Mouse (Mus musculus): ENCODE measurements around the gene Gtf3c6. TPM values are rescaled to one million over a fixed set of nuclear protein-coding genes. Genes with fewer than 3 reads are reported as not detected.

Gtf3c6 gene
- total RNA-seq (2021) (10 to 100 TPM; 39.4 to 46.8 TPM), polyA plus RNA-seq (2012; rRNA removed) (3.6 and 4.0 TPM in 2 replicates)
- long read RNA-seq, transcript Gtf3c6-206 (6 exons, 2,526 nt), result major isoform, 17 of 26 reads
- long read RNA-seq, transcript Gtf3c6-201 (6 exons, 887 nt), result minor isoform, 5 of 26 reads
- long read RNA-seq, partial matches to known transcripts, result 0 of 26 reads
- long read RNA-seq, other reads (novel, unspliced or antisense), result 4 of 26 reads

- peak; percentile 94 for DNase-seq
Measured at GRCm38 (mm10) chr10:40257414-40258255, at the start of gene Gtf3c6. TSS of gene Gtf3c6 (minus strand) at chr10:40258108.

GRCm38 (mm10) chr10:40305989-40306388, 48.1 kb upstream of the Gtf3c6 start:
- DNase-seq, result no peak

- peak; percentile 100 for DNase-seq
Measured at GRCm38 (mm10) chr10:40302140-40302985, 44.5 kb upstream of the Gtf3c6 start, which contains the start of gene Amd1. TSS of gene Amd1 (minus strand) at chr10:40302186.

- peak; percentile 75 for DNase-seq
Measured at GRCm38 (mm10) chr10:40301181-40302075, 43.5 kb upstream of the Gtf3c6 start.

GRCm38 (mm10) chr10:40300648-40301171, 42.8 kb upstream of the Gtf3c6 start:
- peak; percentile 93 for DNase-seq

- DNase-seq, result peak; percentile 24
Measured at GRCm38 (mm10) chr10:40292640-40293039, 34.7 kb upstream of the Gtf3c6 start.

- no peak for DNase-seq
Measured at GRCm38 (mm10) chr10:40286767-40287166, 28.9 kb upstream of the Gtf3c6 start.

GRCm38 (mm10) chr10:40285571-40285970, 27.7 kb upstream of the Gtf3c6 start:
- DNase-seq, result no peak

GRCm38 (mm10) chr10:40284997-40285396, 27.1 kb upstream of the Gtf3c6 start:
- DNase-seq, result no peak

- no peak for DNase-seq
Measured at GRCm38 (mm10) chr10:40284179-40284831, 26.4 kb upstream of the Gtf3c6 start.

GRCm38 (mm10) chr10:40283636-40284035, 25.7 kb upstream of the Gtf3c6 start:
- DNase-seq, result no peak

- DNase-seq, result no peak
Measured at GRCm38 (mm10) chr10:40281565-40281964, 23.7 kb upstream of the Gtf3c6 start.

GRCm38 (mm10) chr10:40278317-40278716, 20.4 kb upstream of the Gtf3c6 start:
- DNase-seq, result no peak

GRCm38 (mm10) chr10:40275991-40276390, 18.1 kb upstream of the Gtf3c6 start:
- DNase-seq, result peak; percentile 18

- DNase-seq, result peak; percentile 26
Measured at GRCm38 (mm10) chr10:40273938-40274337, 16.0 kb upstream of the Gtf3c6 start.

- DNase-seq, result no peak
Measured at GRCm38 (mm10) chr10:40271216-40271615, 13.3 kb upstream of the Gtf3c6 start.

- DNase-seq, result no peak
Measured at GRCm38 (mm10) chr10:40264920-40265319, 7.0 kb upstream of the Gtf3c6 start.

GRCm38 (mm10) chr10:40263691-40264090, 5.8 kb upstream of the Gtf3c6 start:
- peak; percentile 83 for DNase-seq

- no peak for DNase-seq
Measured at GRCm38 (mm10) chr10:40262200-40262599, 4.3 kb upstream of the Gtf3c6 start.

GRCm38 (mm10) chr10:40260305-40260704, 2.4 kb upstream of the Gtf3c6 start:
- no peak for DNase-seq

Data from adrenal gland, adult 2 months (tissue).